ENCODE assay signal across 25 mouse cellular contexts in genomic region chr14:86635052-86635451, GRCm38 (mm10).
DNase-seq lines count a peak whose midpoint lies in the region; ATAC-seq lines count a peak whose summit lies in the region.
"Had no signal": no experiment of that assay in that cellular context is flagged by ENCODE, and none has a peak within 500 bp of the region (broad histone marks: within the 10 kb centered on the region; RNA-seq: fewer than 3 reads in every experiment).

No protein-coding gene starts in this region.

- 4% methylated on average over 2 of the region's 2 CpGs for WGBS in forebrain, embryonic 14.5 days
- WGBS in forebrain, embryonic 10.5 days: 31% methylated on average over 2 of the region's 2 CpGs
- WGBS in midbrain, embryonic 12.5 days: 19% methylated on average over 2 of the region's 2 CpGs
- 20% methylated on average over 2 of the region's 2 CpGs for WGBS in midbrain, embryonic 16.5 days

- ATAC-seq in forebrain, embryonic 14.5 days: no peak
- ATAC-seq in midbrain, embryonic 12.5 days (ENCODE audit: low FRiP score, low read depth): peak; percentile 60; the same call in 1 of the 2 replicates
- no peak for ATAC-seq in midbrain, embryonic 16.5 days
- ATAC-seq: activated CD4-positive, CD25-positive, alpha-beta regulatory T cell, adult 4 months; CD4-positive, CD25-positive, alpha-beta regulatory T cell, adult 4 months; forebrain, postnatal 0 days; Patski had no signal

- no peaks in the 10 kb centered on the region for H3K4me1 ChIP-seq in forebrain, embryonic 14.5 days (ENCODE audit: control insufficient read depth, insufficient read depth, low read length)
- H3K4me1 ChIP-seq in forebrain, embryonic 10.5 days: peaks cover 5% of the 10 kb centered on the region
- H3K4me1 ChIP-seq in midbrain, embryonic 12.5 days: no peaks in the 10 kb centered on the region
- H3K4me1 ChIP-seq in midbrain, embryonic 16.5 days (ENCODE audit: control insufficient read depth, insufficient read depth, low read length): no peaks in the 10 kb centered on the region; the same call in 1 of the 2 replicates
- H3K4me1 ChIP-seq: embryonic facial prominence, embryonic 12.5 days; forebrain, embryonic 15.5 days had no signal

- DNase-seq in embryo, embryonic 10.5 days (ENCODE audit: low spot score): peak; percentile 3
- no peak for DNase-seq in embryo, embryonic 9.5 days (ENCODE audit: extremely low spot score)
- peak; percentile 22 for DNase-seq in forebrain, embryonic 14.5 days (ENCODE audit: low spot score)
- DNase-seq in forebrain, embryonic 10.5 days (ENCODE audit: extremely low spot score, low spot score): no peak
- DNase-seq: adrenal gland, adult 8-10 months; adrenal gland, postnatal 14 days; adrenal gland, postnatal 36 days; B cell, adult 2 months; cerebellum, adult 11 months; cerebellum, adult 2 months; cerebellum, adult 9-10 months; cerebellum, postnatal 10 days; cerebellum, postnatal 25 days; embryo, embryonic 11 days; forebrain, postnatal 0 days had no signal

- H3K4me3 ChIP-seq in forebrain, embryonic 14.5 days (ENCODE audit: low read depth, low read length): no peak overlapping the region
- H3K4me3 ChIP-seq in forebrain, embryonic 10.5 days: no peak overlapping the region
- H3K4me3 ChIP-seq in midbrain, embryonic 12.5 days: no peak overlapping the region
- H3K4me3 ChIP-seq in midbrain, embryonic 16.5 days (ENCODE audit: low read depth, low read length): no peak overlapping the region
- H3K4me3 ChIP-seq: embryonic facial prominence, embryonic 10.5 days; embryonic facial prominence, embryonic 12.5 days; forebrain, embryonic 15.5 days had no signal

- no peak overlapping the region for H3K27ac ChIP-seq in forebrain, embryonic 14.5 days (ENCODE audit: low read depth, low read length)
- no peak overlapping the region for H3K27ac ChIP-seq in forebrain, embryonic 10.5 days
- H3K27ac ChIP-seq in midbrain, embryonic 12.5 days (replicated peaks): no peak overlapping the region
- H3K27ac ChIP-seq in midbrain, embryonic 16.5 days (ENCODE audit: low read length): no peak overlapping the region
- H3K27ac ChIP-seq: embryonic facial prominence, embryonic 10.5 days; embryonic facial prominence, embryonic 12.5 days; forebrain, embryonic 15.5 days had no signal

- H3K4me2 ChIP-seq in forebrain, embryonic 14.5 days (ENCODE audit: low read length): no peak overlapping the region
- H3K4me2 ChIP-seq in midbrain, embryonic 12.5 days (replicated peaks): no peak overlapping the region
- H3K4me2 ChIP-seq in midbrain, embryonic 16.5 days (ENCODE audit: low read length): no peak overlapping the region
- H3K4me2 ChIP-seq: embryonic facial prominence, embryonic 12.5 days; forebrain, embryonic 15.5 days had no signal

- H3K9ac ChIP-seq in forebrain, embryonic 14.5 days (ENCODE audit: low read length): no peak overlapping the region
- no peak overlapping the region for H3K9ac ChIP-seq in midbrain, embryonic 12.5 days (replicated peaks)
- H3K9ac ChIP-seq in midbrain, embryonic 16.5 days (ENCODE audit: low read depth, low read length): no peak overlapping the region
- H3K9ac ChIP-seq: embryonic facial prominence, embryonic 12.5 days; forebrain, embryonic 15.5 days; forebrain, postnatal 0 days had no signal

- H3K27me3 ChIP-seq in forebrain, embryonic 14.5 days (replicated peaks; ENCODE audit: control insufficient read depth, insufficient read depth, low read length): no peaks in the 10 kb centered on the region
- peaks cover 5% of the 10 kb centered on the region; the same call in 1 of the 2 replicates for H3K27me3 ChIP-seq in forebrain, embryonic 10.5 days (ENCODE audit: poor library complexity, severe bottlenecking)
- peaks cover 5% of the 10 kb centered on the region; the same call in 1 of the 2 replicates for H3K27me3 ChIP-seq in midbrain, embryonic 12.5 days
- 0 out of 2 replicates have a peak, but pooled peaks cover 2% of the 10 kb centered on the region for H3K27me3 ChIP-seq in midbrain, embryonic 16.5 days (ENCODE audit: control insufficient read depth, insufficient read depth, low read depth, low read length)
- H3K27me3 ChIP-seq: CH12.LX; embryonic facial prominence, embryonic 12.5 days; forebrain, embryonic 15.5 days had no signal

- no peaks in the 10 kb centered on the region for H3K9me3 ChIP-seq in forebrain, embryonic 14.5 days (replicated peaks; ENCODE audit: control insufficient read depth, low read length)
- H3K9me3 ChIP-seq in forebrain, embryonic 10.5 days: no peaks in the 10 kb centered on the region
- H3K9me3 ChIP-seq in midbrain, embryonic 12.5 days: no peaks in the 10 kb centered on the region
- H3K9me3 ChIP-seq in midbrain, embryonic 16.5 days (replicated peaks; ENCODE audit: control insufficient read depth, low read length, poor library complexity, severe bottlenecking): no peaks in the 10 kb centered on the region
- H3K9me3 ChIP-seq: embryonic facial prominence, embryonic 10.5 days; embryonic facial prominence, embryonic 12.5 days; forebrain, embryonic 15.5 days; G1E had no signal

- no peaks in the 10 kb centered on the region for H3K36me3 ChIP-seq in forebrain, embryonic 14.5 days (ENCODE audit: control insufficient read depth, insufficient read depth, low read length)
- no peaks in the 10 kb centered on the region for H3K36me3 ChIP-seq in forebrain, embryonic 10.5 days (replicated peaks)
- no peaks in the 10 kb centered on the region for H3K36me3 ChIP-seq in midbrain, embryonic 12.5 days
- H3K36me3 ChIP-seq in midbrain, embryonic 16.5 days (ENCODE audit: control insufficient read depth, insufficient read depth, low read length): no peaks in the 10 kb centered on the region
- H3K36me3 ChIP-seq: embryonic facial prominence, embryonic 10.5 days; embryonic facial prominence, embryonic 12.5 days; forebrain, embryonic 15.5 days; G1E had no signal

Comparison
In these comparisons a context has a peak if more than half of its experiments do, and no peak if none do; other contexts are left out.
1. DNase-seq: peak in embryo, embryonic 10.5 days (single experiment) and forebrain, embryonic 14.5 days (single experiment); none in embryo, embryonic 9.5 days (single experiment) and forebrain, embryonic 10.5 days (single experiment).